Mouse (Mus musculus): ENCODE measurements around the gene Pbrm1. TPM values are rescaled to one million over a fixed set of nuclear protein-coding genes. Genes with fewer than 3 reads are reported as not detected.

Gene Pbrm1
- polyA plus RNA-seq, 1 experiment from 2014 or later: 120 TPM

GRCm38 (mm10) chr14:31139666-31140065 is 120.7 kb downstream of the Pbrm1 start:
- no peaks in the 10 kb centered on the region for H3K27me3 ChIP-seq (ENCODE audit: control insufficient read depth, insufficient read depth, low read length)
- H3K9ac ChIP-seq (ENCODE audit: low read length): no peak overlapping the region
- H3K36me3 ChIP-seq (ENCODE audit: control insufficient read depth, insufficient read depth, low read length): peaks cover 57% of the 10 kb centered on the region
- DNase-seq (ENCODE audit: low spot score): no peak
- H3K4me2 ChIP-seq (ENCODE audit: low read depth): no peak overlapping the region
- no peaks in the 10 kb centered on the region for H3K9me3 ChIP-seq (ENCODE audit: control insufficient read depth, low read length)
- no peak for ATAC-seq (ENCODE audit: insufficient read depth, low FRiP score, low TSS enrichment)
- H3K4me1 ChIP-seq (ENCODE audit: control insufficient read depth, insufficient read depth, low read length): no peaks in the 10 kb centered on the region
- H3K4me3 ChIP-seq (ENCODE audit: low read depth, low read length): no peak overlapping the region
- no peak overlapping the region for H3K27ac ChIP-seq (ENCODE audit: low read depth, low read length)
- 95% methylated on average over 12 of the region's 12 CpGs for WGBS

GRCm38 (mm10) chr14:31140141-31140540 is 121.2 kb downstream of the Pbrm1 start:
- H3K4me3 ChIP-seq (ENCODE audit: low read depth, low read length): no peak overlapping the region
- H3K4me1 ChIP-seq (ENCODE audit: control insufficient read depth, insufficient read depth, low read length): no peaks in the 10 kb centered on the region
- no peak overlapping the region for H3K9ac ChIP-seq (ENCODE audit: low read length)
- no peaks in the 10 kb centered on the region for H3K9me3 ChIP-seq (ENCODE audit: control insufficient read depth, low read length)
- no peak overlapping the region for H3K27ac ChIP-seq (ENCODE audit: low read depth, low read length)
- no peak for ATAC-seq (ENCODE audit: insufficient read depth, low FRiP score, low TSS enrichment)
- 92% methylated on average over 15 of the region's 15 CpGs for WGBS
- no peaks in the 10 kb centered on the region for H3K27me3 ChIP-seq (ENCODE audit: control insufficient read depth, insufficient read depth, low read length)
- no peak for DNase-seq (ENCODE audit: low spot score)
- H3K4me2 ChIP-seq (ENCODE audit: low read depth): no peak overlapping the region
- H3K36me3 ChIP-seq (ENCODE audit: control insufficient read depth, insufficient read depth, low read length): peaks cover 55% of the 10 kb centered on the region

- no peak for ATAC-seq (ENCODE audit: insufficient read depth, low FRiP score, low TSS enrichment)
- Histone ChIP-seq H3K27me3 (ENCODE audit: control insufficient read depth, insufficient read depth, low read length) (no peaks in the 10 kb centered on the region), H3K4me1 (ENCODE audit: control insufficient read depth, insufficient read depth, low read length) (no peaks in the 10 kb centered on the region), H3K9me3 (ENCODE audit: control insufficient read depth, low read length) (no peaks in the 10 kb centered on the region), H3K4me2 (ENCODE audit: low read depth) (no peak overlapping the region), H3K9ac (ENCODE audit: low read length) (no peak overlapping the region), H3K36me3 (ENCODE audit: control insufficient read depth, insufficient read depth, low read length) (peaks cover 47% of the 10 kb centered on the region), H3K4me3 (ENCODE audit: low read depth, low read length) (no peak overlapping the region), H3K27ac (ENCODE audit: low read depth, low read length) (no peak overlapping the region)
- no peak for DNase-seq (ENCODE audit: low spot score)
- whole genome bisulfite sequencing: 96% methylated on average over 14 of the region's 14 CpGs
Measured at GRCm38 (mm10) chr14:31141011-31141410, 122.1 kb downstream of the Pbrm1 start.

- peaks cover 7% of the 10 kb centered on the region for H3K36me3 ChIP-seq (ENCODE audit: control insufficient read depth, insufficient read depth, low read length)
- WGBS: 94% methylated on average over 11 of the region's 11 CpGs
- H3K9me3 ChIP-seq (ENCODE audit: control insufficient read depth, low read length): no peaks in the 10 kb centered on the region
- no peak overlapping the region for H3K4me2 ChIP-seq (ENCODE audit: low read depth)
- H3K27me3 ChIP-seq (ENCODE audit: control insufficient read depth, insufficient read depth, low read length): no peaks in the 10 kb centered on the region
- no peak overlapping the region for H3K9ac ChIP-seq (ENCODE audit: low read length)
- DNase-seq (ENCODE audit: low spot score): no peak
- no peak overlapping the region for H3K4me3 ChIP-seq (ENCODE audit: low read depth, low read length)
- no peak overlapping the region for H3K27ac ChIP-seq (ENCODE audit: low read depth, low read length)
- H3K4me1 ChIP-seq (ENCODE audit: control insufficient read depth, insufficient read depth, low read length): no peaks in the 10 kb centered on the region
- no peak for ATAC-seq (ENCODE audit: insufficient read depth, low FRiP score, low TSS enrichment)
Measured at GRCm38 (mm10) chr14:31145694-31146093, 126.8 kb downstream of the Pbrm1 start.

GRCm38 (mm10) chr14:31160196-31161150 is 141.5 kb downstream of the Pbrm1 start:
- no peak for DNase-seq (ENCODE audit: low spot score)
- Histone ChIP-seq H3K9me3 (ENCODE audit: control insufficient read depth, low read length) (no peaks in the 10 kb centered on the region), H3K36me3 (ENCODE audit: control insufficient read depth, insufficient read depth, low read length) (no peaks in the 10 kb centered on the region), H3K27ac (ENCODE audit: low read depth, low read length) (no peak overlapping the region), H3K4me1 (ENCODE audit: control insufficient read depth, insufficient read depth, low read length) (no peaks in the 10 kb centered on the region), H3K4me3 (ENCODE audit: low read depth, low read length) (no peak overlapping the region), H3K27me3 (ENCODE audit: control insufficient read depth, insufficient read depth, low read length) (no peaks in the 10 kb centered on the region), H3K4me2 (ENCODE audit: low read depth) (no peak overlapping the region), H3K9ac (ENCODE audit: low read length) (no peak overlapping the region)
- WGBS: 79% methylated on average over 27 of the region's 27 CpGs
- ATAC-seq (ENCODE audit: insufficient read depth, low FRiP score, low TSS enrichment): no peak

GRCm38 (mm10) chr14:31161191-31161590 is 142.3 kb downstream of the Pbrm1 start:
- Histone ChIP-seq H3K9me3 (ENCODE audit: control insufficient read depth, low read length) (no peaks in the 10 kb centered on the region), H3K27me3 (ENCODE audit: control insufficient read depth, insufficient read depth, low read length) (no peaks in the 10 kb centered on the region)
- ATAC-seq (ENCODE audit: insufficient read depth, low FRiP score, low TSS enrichment): no peak

GRCm38 (mm10) chr14:31161638-31162037 is 142.7 kb downstream of the Pbrm1 start:
- no peaks in the 10 kb centered on the region for H3K36me3 ChIP-seq (ENCODE audit: control insufficient read depth, insufficient read depth, low read length)
- H3K27ac ChIP-seq (ENCODE audit: low read depth, low read length): no peak overlapping the region
- H3K4me2 ChIP-seq (ENCODE audit: low read depth): no peak overlapping the region
- no peaks in the 10 kb centered on the region for H3K27me3 ChIP-seq (ENCODE audit: control insufficient read depth, insufficient read depth, low read length)
- DNase-seq (ENCODE audit: low spot score) (no peak), ATAC-seq (ENCODE audit: insufficient read depth, low FRiP score, low TSS enrichment) (no peak)
- H3K9me3 ChIP-seq (ENCODE audit: control insufficient read depth, low read length): no peaks in the 10 kb centered on the region
- no peaks in the 10 kb centered on the region for H3K4me1 ChIP-seq (ENCODE audit: control insufficient read depth, insufficient read depth, low read length)
- H3K4me3 ChIP-seq (ENCODE audit: low read depth, low read length): no peak overlapping the region
- H3K9ac ChIP-seq (ENCODE audit: low read length): no peak overlapping the region
- WGBS: 91% methylated on average over 10 of the region's 10 CpGs

More at GRCm38 (mm10) chr14:31161191-31161590, 142.3 kb downstream of the Pbrm1 start:
- Histone ChIP-seq H3K4me1 (ENCODE audit: control insufficient read depth, insufficient read depth, low read length) (no peaks in the 10 kb centered on the region), H3K4me2 (ENCODE audit: low read depth) (no peak overlapping the region), H3K4me3 (ENCODE audit: low read depth, low read length) (no peak overlapping the region), H3K9ac (ENCODE audit: low read length) (no peak overlapping the region), H3K36me3 (ENCODE audit: control insufficient read depth, insufficient read depth, low read length) (no peaks in the 10 kb centered on the region), H3K27ac (ENCODE audit: low read depth, low read length) (no peak overlapping the region)
- no peak for DNase-seq (ENCODE audit: low spot score)
- 92% methylated on average over 7 of the region's 7 CpGs for WGBS

- no peak overlapping the region for H3K9ac ChIP-seq (ENCODE audit: low read length)
- WGBS: 85% methylated on average over 8 of the region's 8 CpGs
- DNase-seq (ENCODE audit: low spot score): no peak
- H3K4me3 ChIP-seq (ENCODE audit: low read depth, low read length): no peak overlapping the region
- H3K4me2 ChIP-seq (ENCODE audit: low read depth): no peak overlapping the region
- H3K4me1 ChIP-seq (ENCODE audit: control insufficient read depth, insufficient read depth, low read length): no peaks in the 10 kb centered on the region
- no peak overlapping the region for H3K27ac ChIP-seq (ENCODE audit: low read depth, low read length)
- no peaks in the 10 kb centered on the region for H3K36me3 ChIP-seq (ENCODE audit: control insufficient read depth, insufficient read depth, low read length)
- no peaks in the 10 kb centered on the region for H3K9me3 ChIP-seq (ENCODE audit: control insufficient read depth, low read length)
- no peak for ATAC-seq (ENCODE audit: insufficient read depth, low FRiP score, low TSS enrichment)
- no peaks in the 10 kb centered on the region for H3K27me3 ChIP-seq (ENCODE audit: control insufficient read depth, insufficient read depth, low read length)
Measured at GRCm38 (mm10) chr14:31164067-31164466, 145.1 kb downstream of the Pbrm1 start.

GRCm38 (mm10) chr14:31165010-31165409 is 146.1 kb downstream of the Pbrm1 start:
- no peak for ATAC-seq (ENCODE audit: insufficient read depth, low FRiP score, low TSS enrichment)
- no peaks in the 10 kb centered on the region for H3K4me1 ChIP-seq (ENCODE audit: control insufficient read depth, insufficient read depth, low read length)
- no peaks in the 10 kb centered on the region for H3K9me3 ChIP-seq (ENCODE audit: control insufficient read depth, low read length)
- H3K27ac ChIP-seq (ENCODE audit: low read depth, low read length): no peak overlapping the region
- no peaks in the 10 kb centered on the region for H3K36me3 ChIP-seq (ENCODE audit: control insufficient read depth, insufficient read depth, low read length)
- no peak overlapping the region for H3K4me2 ChIP-seq (ENCODE audit: low read depth)
- no peak for DNase-seq (ENCODE audit: low spot score)
- H3K9ac ChIP-seq (ENCODE audit: low read length): no peak overlapping the region
- WGBS: 83% methylated on average over 2 of the region's 2 CpGs
- H3K27me3 ChIP-seq (ENCODE audit: control insufficient read depth, insufficient read depth, low read length): no peaks in the 10 kb centered on the region
- no peak overlapping the region for H3K4me3 ChIP-seq (ENCODE audit: low read depth, low read length)

Measured in neural tube, embryonic 11.5 days (tissue).